Mouse (Mus musculus) megakaryocyte, embryonic 14.5 days (primary cell): ENCODE results near the gene Prkd1. TPM values are rescaled to one million over a fixed set of nuclear protein-coding genes. Genes with fewer than 3 reads are reported as not detected.

Experiments
- H3K27me3 ChIP-seq: replicated peaks from 2 replicates; pipeline ENCODE3; 2012; ENCODE audit warnings: inconsistent platforms
- H3K36me3 ChIP-seq: replicated peaks from 2 replicates; pipeline ENCODE3; 2012; ENCODE audit warnings: low read length, inconsistent platforms, mixed read lengths
- H3K4me1 ChIP-seq: 2 replicates; pipeline ENCODE4 v1.6.1; 2012; ENCODE audit warnings: inconsistent platforms
- H3K4me3 ChIP-seq: replicated peaks from 2 replicates; pipeline ENCODE3; 2012; ENCODE audit warnings: moderate library complexity, mild to moderate bottlenecking, inconsistent platforms
- H3K9me3 ChIP-seq: 2 replicates; pipeline ENCODE4 v1.6.1; 2012; ENCODE audit warnings: inconsistent platforms
- FLI1 ChIP-seq: IDR thresholded peaks from 2 replicates; pipeline ENCODE4 v1.6.1; 2012; ENCODE audit warnings: low read length, inconsistent platforms, mixed read lengths
- GATA1 ChIP-seq: IDR thresholded peaks from 3 replicates; pipeline ENCODE4 v1.6.1; 2012; ENCODE audit warnings: mixed read lengths, low read length, inconsistent platforms, borderline replicate concordance
- polyA plus RNA-seq: library from polyadenylated mRNA; stranded (reverse); fragments of >175 nt; gene quantifications from 2 replicates; pipeline ENCODE4 v1.2.3, GENCODE M21; 2012; ENCODE audit warnings: low replicate concordance; ENCODE audit not compliant: insufficient read depth

Prkd1 gene
- polyA plus RNA-seq, 1 experiment: not detected

GRCm38 (mm10) chr12:50565198-50565597 is 83.7 kb downstream of the Prkd1 start:
- TF ChIP-seq GATA1 (no peak), FLI1 (no peak)
- H3K4me1 ChIP-seq: no peaks in the 10 kb centered on the region
- peaks cover 3% of the 10 kb centered on the region; the same call in 1 of the 2 replicates for H3K9me3 ChIP-seq
- H3K36me3 ChIP-seq: no peaks in the 10 kb centered on the region
- no peaks in the 10 kb centered on the region for H3K27me3 ChIP-seq
- no peak overlapping the region for H3K4me3 ChIP-seq

GRCm38 (mm10) chr12:50560536-50560935 is 88.4 kb downstream of the Prkd1 start:
- Histone ChIP-seq H3K4me1 (no peaks in the 10 kb centered on the region), H3K36me3 (no peaks in the 10 kb centered on the region), H3K4me3 (no peak overlapping the region), H3K27me3 (no peaks in the 10 kb centered on the region), H3K9me3 (peaks cover 3% of the 10 kb centered on the region; the same call in 1 of the 2 replicates)
- TF ChIP-seq GATA1 (no peak), FLI1 (no peak)

GRCm38 (mm10) chr12:50558231-50558630 is 90.7 kb downstream of the Prkd1 start:
- H3K27me3 ChIP-seq: no peaks in the 10 kb centered on the region
- no peak overlapping the region for H3K4me3 ChIP-seq
- TF ChIP-seq GATA1: no peak
- TF ChIP-seq FLI1: no peak
- no peaks in the 10 kb centered on the region for H3K36me3 ChIP-seq
- peaks cover 3% of the 10 kb centered on the region; the same call in 1 of the 2 replicates for H3K9me3 ChIP-seq
- no peaks in the 10 kb centered on the region for H3K4me1 ChIP-seq

DNA sequence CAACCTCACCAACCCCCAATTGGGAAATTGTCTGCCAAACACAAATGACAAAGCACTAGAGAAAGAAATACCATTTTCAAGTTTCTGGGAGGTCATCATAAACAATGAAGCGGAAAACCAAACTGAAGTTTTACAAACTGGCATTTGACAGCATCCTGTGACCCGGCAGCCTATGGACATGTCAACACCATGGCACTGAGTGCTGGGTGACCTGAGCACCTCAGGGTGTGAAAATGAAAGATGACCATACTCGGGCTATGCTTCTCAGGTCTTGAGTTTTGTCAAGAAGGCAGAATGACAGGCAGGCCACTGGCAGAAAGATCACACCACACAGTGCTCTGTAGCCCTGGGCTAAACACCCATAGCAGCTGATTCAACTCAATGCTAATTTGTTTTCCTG is 94.7 kb downstream of the Prkd1 start:
- Histone ChIP-seq H3K9me3 (peaks cover 10% of the 10 kb centered on the region), H3K27me3 (no peaks in the 10 kb centered on the region), H3K4me3 (no peak overlapping the region), H3K4me1 (no peaks in the 10 kb centered on the region), H3K36me3 (no peaks in the 10 kb centered on the region)
- TF ChIP-seq GATA1 (no peak), FLI1 (no peak)

GRCm38 (mm10) chr12:50549860-50550555 is 98.9 kb downstream of the Prkd1 start:
- H3K4me3 ChIP-seq: no peak overlapping the region
- H3K27me3 ChIP-seq: no peaks in the 10 kb centered on the region
- no peaks in the 10 kb centered on the region for H3K4me1 ChIP-seq
- no peak for TF ChIP-seq GATA1
- TF ChIP-seq FLI1: no peak
- peaks cover 17% of the 10 kb centered on the region for H3K9me3 ChIP-seq
- H3K36me3 ChIP-seq: no peaks in the 10 kb centered on the region

- no peak for TF ChIP-seq FLI1
- no peak for TF ChIP-seq GATA1
- Histone ChIP-seq H3K4me1 (no peaks in the 10 kb centered on the region), H3K9me3 (peaks cover 14% of the 10 kb centered on the region; the same call in 1 of the 2 replicates), H3K36me3 (no peaks in the 10 kb centered on the region), H3K4me3 (no peak overlapping the region), H3K27me3 (no peaks in the 10 kb centered on the region)
Observed at GRCm38 (mm10) chr12:50546394-50546793, 102.5 kb downstream of the Prkd1 start.

GRCm38 (mm10) chr12:50545610-50545919 is 103.3 kb downstream of the Prkd1 start:
- H3K36me3 ChIP-seq: no peaks in the 10 kb centered on the region
- no peak overlapping the region for H3K4me3 ChIP-seq
- peaks cover 14% of the 10 kb centered on the region; the same call in 1 of the 2 replicates for H3K9me3 ChIP-seq
- TF ChIP-seq FLI1 (no peak), GATA1 (no peak)
- no peaks in the 10 kb centered on the region for H3K4me1 ChIP-seq
- no peaks in the 10 kb centered on the region for H3K27me3 ChIP-seq

GRCm38 (mm10) chr12:50544855-50545609 is 103.9 kb downstream of the Prkd1 start:
- Histone ChIP-seq H3K36me3 (no peaks in the 10 kb centered on the region), H3K4me3 (no peak overlapping the region), H3K27me3 (no peaks in the 10 kb centered on the region), H3K9me3 (peaks cover 11% of the 10 kb centered on the region; the same call in 1 of the 2 replicates), H3K4me1 (no peaks in the 10 kb centered on the region)
- TF ChIP-seq FLI1 (no peak), GATA1 (no peak)

DNA sequence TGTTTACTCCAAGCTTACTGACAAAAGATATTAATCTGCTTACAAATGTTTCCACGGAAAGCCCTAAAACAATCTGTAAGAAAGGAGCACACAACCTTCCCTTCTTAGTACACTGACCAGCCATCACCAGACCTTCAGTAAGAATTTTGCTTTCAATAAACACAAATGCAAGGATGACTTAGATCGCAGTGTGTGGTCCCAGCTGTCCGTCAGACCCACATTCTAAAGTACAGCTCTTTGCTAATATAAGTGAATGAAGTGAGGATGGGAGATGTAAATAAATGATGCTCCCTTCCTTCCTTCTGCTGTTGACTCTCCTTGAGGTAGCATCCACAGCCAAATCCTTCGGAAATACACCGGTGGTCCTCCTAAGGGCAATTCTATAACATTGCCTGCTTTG is 108.1 kb downstream of the Prkd1 start:
- Histone ChIP-seq H3K9me3 (no peaks in the 10 kb centered on the region), H3K4me3 (no peak overlapping the region), H3K36me3 (no peaks in the 10 kb centered on the region), H3K4me1 (no peaks in the 10 kb centered on the region), H3K27me3 (no peaks in the 10 kb centered on the region)
- TF ChIP-seq GATA1 (no peak), FLI1 (no peak)

DNA sequence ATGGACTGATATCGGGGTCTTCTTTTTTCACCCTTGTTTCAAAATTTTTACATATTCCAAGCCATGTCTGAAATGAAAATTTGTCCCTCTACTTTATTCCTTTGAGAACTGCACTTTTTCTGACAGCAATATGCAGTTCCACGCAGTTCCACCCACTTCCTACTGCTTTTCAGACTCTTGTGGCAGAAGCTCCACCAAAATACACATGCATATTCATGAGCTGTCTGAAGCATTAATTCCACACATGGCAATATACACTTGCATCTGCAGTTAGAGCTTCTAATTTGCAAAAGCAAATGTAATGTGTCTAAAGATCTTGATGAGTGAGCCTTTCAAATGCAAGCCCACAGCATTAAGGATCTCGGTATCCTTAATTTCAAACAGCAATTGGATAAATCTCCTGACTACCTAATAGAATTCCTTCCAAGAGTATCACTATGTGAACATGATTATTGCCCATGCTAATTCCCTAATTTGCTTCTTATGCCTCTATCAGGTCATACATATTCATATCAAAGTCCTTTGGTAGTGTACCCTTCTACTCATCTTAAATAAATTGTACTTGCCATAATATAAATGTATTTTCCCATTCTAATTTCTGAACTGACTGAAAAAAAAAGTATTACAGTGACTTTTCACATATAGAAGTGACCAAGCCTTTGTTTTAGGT is 110.5 kb downstream of the Prkd1 start:
- Histone ChIP-seq H3K27me3 (no peaks in the 10 kb centered on the region), H3K36me3 (no peaks in the 10 kb centered on the region), H3K9me3 (no peaks in the 10 kb centered on the region), H3K4me3 (no peak overlapping the region), H3K4me1 (no peaks in the 10 kb centered on the region)
- no peak for TF ChIP-seq GATA1
